Mouse (Mus musculus): ENCODE measurements at regions not wholly inside any gene's neighbourhood (a gene's known extent, or its start where the extent isn't known, plus 50 kb on each side); places are given as distances from the start of the nearest gene placed in this dataset.

DNA sequence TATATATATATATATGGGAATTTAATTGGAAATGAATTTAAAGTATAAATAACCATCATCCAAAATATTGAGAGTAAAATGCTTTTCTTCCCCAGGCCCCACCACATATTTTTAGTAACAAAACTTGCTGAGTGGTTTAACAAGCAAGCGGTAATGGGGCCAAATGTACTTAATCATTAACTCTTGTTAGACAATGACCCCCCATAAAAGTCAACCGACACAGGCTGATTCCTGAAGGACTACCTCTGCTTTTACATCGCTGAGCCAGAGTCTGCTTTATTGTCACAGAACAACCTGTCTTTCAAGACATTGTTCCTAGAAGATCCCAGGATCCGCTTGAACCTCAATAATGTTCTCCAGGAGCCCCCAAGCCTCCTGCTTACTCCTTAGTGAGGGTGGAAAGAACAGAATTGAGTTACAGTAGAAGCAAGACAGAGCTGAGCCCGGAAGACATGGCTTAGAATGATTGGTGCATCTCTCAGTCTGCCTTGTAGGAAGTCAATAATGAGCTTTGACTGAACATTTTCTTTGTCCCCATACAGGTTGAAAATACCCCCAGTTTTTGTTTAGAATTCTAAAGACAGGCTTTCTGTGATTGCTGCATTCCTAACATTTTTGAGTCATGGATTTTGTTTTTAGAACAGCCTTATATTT, 78.0 kb upstream of the Olig3 start:
- WGBS (ENCODE audit: insufficient replicate concordance), result 50% methylated on average over 5 of the region's 5 CpGs

DNA sequence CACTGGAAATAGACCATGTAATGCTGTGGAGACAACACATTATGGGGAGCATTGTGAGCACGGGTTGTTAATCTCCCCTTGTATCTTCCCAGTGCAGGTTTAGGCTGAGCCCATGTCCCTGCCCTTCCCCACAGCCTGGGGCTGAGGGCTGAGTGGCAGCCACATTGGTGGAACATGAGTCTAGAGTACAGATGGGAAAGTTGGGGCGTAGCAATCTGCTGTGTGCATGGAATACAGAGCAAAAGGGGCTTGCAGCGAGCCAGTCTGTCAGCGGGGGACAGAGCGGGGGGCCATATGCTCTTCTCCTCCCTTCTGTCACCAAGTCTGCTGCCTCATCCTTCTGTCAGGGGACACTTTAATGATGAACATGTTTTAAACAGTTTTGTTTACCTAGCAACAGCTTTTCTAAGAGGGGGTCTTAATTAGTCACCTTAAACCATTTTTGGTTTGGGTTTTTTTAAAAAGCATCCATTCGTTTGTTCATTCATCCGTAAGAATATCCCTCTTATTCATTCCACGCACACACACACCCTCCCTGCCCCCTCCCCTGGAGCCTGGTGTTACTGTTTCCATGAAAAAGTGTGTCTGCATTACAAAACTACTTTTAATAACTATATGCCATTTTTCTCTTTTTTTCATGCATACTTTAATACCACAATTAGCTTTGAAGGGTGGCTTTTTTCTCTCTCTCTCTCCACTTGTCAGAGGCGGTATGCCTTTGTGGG, 79.1 kb upstream of the Olig3 start:
- H3K4me3 ChIP-seq (ENCODE audit: low read depth, low read length), result no peak overlapping the region
- ATAC-seq (no peak), DNase-seq (no peak)
- 85% methylated on average over 9 of the region's 9 CpGs for WGBS (ENCODE audit: insufficient replicate concordance)
- TF ChIP-seq CTCF (IDR thresholded peaks at IDR 0.05; ENCODE audit: low read depth) (no peak), EP300 (IDR thresholded peaks at IDR 0.05; ENCODE audit: low read depth) (no peak)
- no peak overlapping the region for H3K27ac ChIP-seq (ENCODE audit: low read depth)
- H3K4me2 ChIP-seq (ENCODE audit: low read depth, low read length), result no peak overlapping the region
- no peaks in the 10 kb centered on the region for H3K27me3 ChIP-seq (ENCODE audit: insufficient read depth, low read length)
- no peak overlapping the region for H3K9ac ChIP-seq (replicated peaks)
- no peaks in the 10 kb centered on the region for H3K9me3 ChIP-seq (ENCODE audit: low read length)
- no peaks in the 10 kb centered on the region for H3K36me3 ChIP-seq (replicated peaks; ENCODE audit: insufficient read depth, low read length)
- no peaks in the 10 kb centered on the region for H3K4me1 ChIP-seq (ENCODE audit: insufficient read depth)

More for the DNA sequence above, 78.0 kb upstream of the Olig3 start:
- ATAC-seq (no peak), DNase-seq (no peak)
- Histone ChIP-seq H3K4me1 (ENCODE audit: insufficient read depth) (no peaks in the 10 kb centered on the region), H3K27me3 (ENCODE audit: insufficient read depth, low read length) (no peaks in the 10 kb centered on the region), H3K9ac (replicated peaks) (no peak overlapping the region), H3K4me3 (ENCODE audit: low read depth, low read length) (no peak overlapping the region), H3K36me3 (replicated peaks; ENCODE audit: insufficient read depth, low read length) (no peaks in the 10 kb centered on the region), H3K27ac (ENCODE audit: low read depth) (no peak overlapping the region), H3K4me2 (ENCODE audit: low read depth, low read length) (no peak overlapping the region), H3K9me3 (ENCODE audit: low read length) (no peaks in the 10 kb centered on the region)
- TF ChIP-seq EP300 (IDR thresholded peaks at IDR 0.05; ENCODE audit: low read depth) (no peak), CTCF (IDR thresholded peaks at IDR 0.05; ENCODE audit: low read depth) (no peak)

DNA sequence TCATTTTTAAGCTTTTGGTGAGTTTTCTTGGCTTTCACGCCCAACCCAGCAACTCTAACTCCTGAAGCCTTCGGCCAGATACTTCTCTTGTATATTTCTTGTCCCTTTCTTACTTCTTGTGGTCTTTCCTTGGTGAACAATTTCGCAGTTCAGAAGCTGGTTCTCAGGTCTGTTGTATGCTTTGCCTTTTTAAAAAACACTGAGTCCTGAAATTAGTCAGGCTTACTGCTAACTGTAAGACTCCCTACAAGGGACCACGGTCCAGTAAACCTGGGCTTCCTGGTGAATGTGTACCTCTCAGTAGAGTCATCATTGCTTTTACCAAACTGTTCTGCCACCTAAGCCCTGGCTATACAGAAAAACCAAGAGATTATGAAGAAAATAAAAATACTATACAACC, 81.3 kb upstream of the Olig3 start:
- Histone ChIP-seq H3K4me2 (ENCODE audit: low read depth, low read length) (no peak overlapping the region), H3K36me3 (replicated peaks; ENCODE audit: insufficient read depth, low read length) (no peaks in the 10 kb centered on the region), H3K9me3 (ENCODE audit: low read length) (no peaks in the 10 kb centered on the region), H3K4me3 (ENCODE audit: low read depth, low read length) (no peak overlapping the region), H3K9ac (replicated peaks) (no peak overlapping the region), H3K27ac (ENCODE audit: low read depth) (no peak overlapping the region), H3K27me3 (ENCODE audit: insufficient read depth, low read length) (no peaks in the 10 kb centered on the region), H3K4me1 (ENCODE audit: insufficient read depth) (no peaks in the 10 kb centered on the region)
- 77% methylated on average over 4 of the region's 4 CpGs for WGBS (ENCODE audit: insufficient replicate concordance)
- TF ChIP-seq CTCF (IDR thresholded peaks at IDR 0.05; ENCODE audit: low read depth) (no peak), EP300 (IDR thresholded peaks at IDR 0.05; ENCODE audit: low read depth) (no peak)
- DNase-seq, result no peak
- no peak for ATAC-seq

DNA sequence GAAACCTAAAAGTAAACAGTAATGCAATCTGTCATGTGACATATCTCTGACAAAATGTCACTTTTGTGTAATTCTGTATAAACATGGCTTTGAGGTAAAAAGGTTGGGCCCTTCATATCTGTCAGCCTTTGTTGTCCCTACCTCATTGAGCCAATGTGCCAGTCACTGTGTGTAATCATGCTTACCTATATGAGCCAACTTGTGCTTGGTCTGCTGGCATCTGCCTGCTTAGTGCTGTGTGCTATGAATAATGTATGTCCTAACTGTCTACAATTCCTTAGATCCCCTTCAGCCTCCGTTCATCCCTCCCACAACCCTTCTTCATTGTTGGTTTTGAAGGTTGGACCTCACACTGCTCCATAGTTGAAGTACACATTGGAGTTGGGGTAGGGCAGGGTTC, 86.9 kb upstream of the Olig3 start:
- Histone ChIP-seq H3K9me3 (ENCODE audit: low read length) (no peaks in the 10 kb centered on the region), H3K4me1 (ENCODE audit: insufficient read depth) (no peaks in the 10 kb centered on the region), H3K36me3 (replicated peaks; ENCODE audit: insufficient read depth, low read length) (no peaks in the 10 kb centered on the region), H3K27ac (ENCODE audit: low read depth) (no peak overlapping the region), H3K27me3 (ENCODE audit: insufficient read depth, low read length) (no peaks in the 10 kb centered on the region), H3K4me3 (ENCODE audit: low read depth, low read length) (no peak overlapping the region), H3K9ac (replicated peaks) (no peak overlapping the region), H3K4me2 (ENCODE audit: low read depth, low read length) (no peak overlapping the region)
- DNase-seq (no peak), ATAC-seq (no peak)
- 68% methylated on average over 1 of the region's 1 CpGs for WGBS (ENCODE audit: insufficient replicate concordance)
- no peak for TF ChIP-seq EP300 (IDR thresholded peaks at IDR 0.05; ENCODE audit: low read depth)
- TF ChIP-seq CTCF (IDR thresholded peaks at IDR 0.05; ENCODE audit: low read depth), result no peak

DNA sequence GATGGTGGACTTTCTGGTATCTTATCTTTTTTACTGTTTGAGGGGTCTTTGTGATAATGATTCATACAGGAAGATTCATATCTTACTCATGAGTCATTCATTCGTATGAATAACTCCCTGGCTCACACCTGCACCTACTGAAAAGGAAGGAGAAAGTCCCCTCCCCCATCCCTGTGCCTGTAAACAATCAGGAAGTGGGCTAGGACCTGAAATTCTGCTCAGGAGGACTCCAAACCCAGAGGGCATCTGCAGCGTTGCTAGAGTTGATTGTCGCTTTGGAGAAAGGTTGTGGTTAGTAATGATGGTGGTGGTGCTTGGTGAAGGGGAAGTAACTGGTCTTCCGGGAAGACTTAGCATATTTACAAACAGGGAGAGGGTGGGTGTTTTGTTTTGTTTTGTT, 88.3 kb upstream of the Olig3 start:
- TF ChIP-seq EP300 (IDR thresholded peaks at IDR 0.05; ENCODE audit: low read depth), result no peak
- no peak for TF ChIP-seq CTCF (IDR thresholded peaks at IDR 0.05; ENCODE audit: low read depth)
- Histone ChIP-seq H3K9ac (replicated peaks) (no peak overlapping the region), H3K27ac (ENCODE audit: low read depth) (no peak overlapping the region), H3K27me3 (ENCODE audit: insufficient read depth, low read length) (no peaks in the 10 kb centered on the region), H3K4me3 (ENCODE audit: low read depth, low read length) (no peak overlapping the region), H3K36me3 (replicated peaks; ENCODE audit: insufficient read depth, low read length) (no peaks in the 10 kb centered on the region), H3K4me1 (ENCODE audit: insufficient read depth) (no peaks in the 10 kb centered on the region), H3K4me2 (ENCODE audit: low read depth, low read length) (no peak overlapping the region), H3K9me3 (ENCODE audit: low read length) (no peaks in the 10 kb centered on the region)
- no peak for ATAC-seq
- no peak for DNase-seq
- 29% methylated on average over 4 of the region's 4 CpGs for WGBS (ENCODE audit: insufficient replicate concordance)

DNA sequence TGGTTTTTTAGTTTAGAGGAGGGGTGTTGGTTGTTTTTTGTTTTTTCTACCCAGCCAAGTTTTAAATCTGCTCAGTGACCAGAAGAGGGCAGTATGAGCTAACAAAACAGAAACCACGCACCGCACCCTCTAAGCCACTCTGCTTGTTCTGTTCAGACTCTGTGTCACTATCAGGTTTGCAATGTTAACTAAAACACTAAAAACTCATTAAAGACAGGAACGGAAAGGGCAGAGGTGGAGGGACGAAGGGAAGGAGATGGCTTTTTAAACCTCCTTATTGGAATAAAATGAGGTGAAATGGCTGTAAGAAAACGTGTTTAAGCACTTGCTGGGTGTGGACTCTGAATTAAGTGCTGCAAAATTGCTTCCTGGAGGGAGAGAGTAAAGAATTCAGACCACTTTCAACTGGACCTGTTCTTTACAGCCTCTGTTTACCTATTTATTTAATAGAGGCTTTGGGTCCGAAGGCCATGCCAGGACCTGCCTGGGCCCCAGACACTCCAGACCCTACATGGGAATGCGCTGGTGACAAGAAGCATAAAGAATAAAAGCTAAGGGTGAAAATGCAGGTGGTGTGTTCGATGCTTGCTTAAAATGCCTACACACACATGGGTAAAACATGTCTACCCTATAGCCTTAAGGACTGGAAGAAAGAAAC, 116.1 kb upstream of the Olig3 start:
- H3K9ac ChIP-seq (replicated peaks), result no peak overlapping the region
- no peak for ATAC-seq
- H3K27me3 ChIP-seq (ENCODE audit: insufficient read depth, low read length), result no peaks in the 10 kb centered on the region
- TF ChIP-seq EP300 (IDR thresholded peaks at IDR 0.05; ENCODE audit: low read depth) (0 out of 2 replicates have a peak, but pooled peaks have one; percentile 21), CTCF (IDR thresholded peaks at IDR 0.05; ENCODE audit: low read depth) (peak; percentile 74)
- no peak overlapping the region for H3K27ac ChIP-seq (ENCODE audit: low read depth)
- no peaks in the 10 kb centered on the region for H3K36me3 ChIP-seq (replicated peaks; ENCODE audit: insufficient read depth, low read length)
- H3K9me3 ChIP-seq (ENCODE audit: low read length), result no peaks in the 10 kb centered on the region
- no peaks in the 10 kb centered on the region for H3K4me1 ChIP-seq (ENCODE audit: insufficient read depth)
- H3K4me2 ChIP-seq (ENCODE audit: low read depth, low read length), result no peak overlapping the region
- DNase-seq, result peak; percentile 36
- 28% methylated on average over 8 of the region's 8 CpGs for WGBS (ENCODE audit: insufficient replicate concordance)
- no peak overlapping the region for H3K4me3 ChIP-seq (ENCODE audit: low read depth, low read length)

Measured in liver, postnatal 0 days (tissue).